Mouse (Mus musculus): ENCODE data around the gene Osbpl11.

- TF ChIP-seq CTCF (conservative IDR thresholded peaks at IDR 0.05; ENCODE audit: low read length) (no peak), POU5F1 (IDR thresholded peaks at IDR 0.05; ENCODE audit: borderline replicate concordance, low read length) (no peak), NANOG (IDR thresholded peaks at IDR 0.05; ENCODE audit: borderline replicate concordance, low read length) (no peak)
These were observed 25.5 kb upstream of the Osbpl11 start for GRCm38 (mm10) chr16:33159363-33159762.
